Mouse (Mus musculus): Measurements from ENCODE around the gene 4930402H24Rik. TPM values are rescaled to one million over a fixed set of nuclear protein-coding genes. Genes with fewer than 3 reads are reported as not detected.

The 4930402H24Rik gene
- polyA plus RNA-seq, 1 experiment, result 35.2 TPM

DNA sequence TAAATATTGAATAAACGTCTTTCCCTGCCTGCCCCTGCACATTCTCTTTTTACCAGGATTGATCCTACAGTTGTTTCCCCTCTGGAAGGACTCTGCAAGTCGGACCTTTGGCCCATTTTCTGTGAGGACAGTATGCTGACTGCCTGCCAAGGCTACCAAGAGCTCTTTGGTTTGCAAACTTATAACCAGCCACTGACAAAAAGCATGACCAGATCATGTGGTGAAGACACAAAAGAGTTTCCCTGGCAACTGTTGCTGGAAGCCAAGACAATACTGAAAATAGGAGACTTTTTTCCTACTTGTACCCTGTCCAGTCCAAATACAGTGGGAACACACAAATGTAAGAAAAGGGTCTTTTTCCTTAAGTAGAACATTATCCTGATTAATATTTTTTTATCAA lies 78.8 kb downstream of the 4930402H24Rik start:
- no peaks in the 10 kb centered on the region for H3K4me1 ChIP-seq (replicated peaks; ENCODE audit: control insufficient read depth, insufficient read depth, low read length)
- 96% methylated on average over 2 of the region's 2 CpGs for WGBS
- no peak overlapping the region for H3K27ac ChIP-seq (ENCODE audit: control insufficient read depth, insufficient read depth, low read length)
- no peak overlapping the region for H3K4me3 ChIP-seq (ENCODE audit: control insufficient read depth, insufficient read depth, low read length)
- no peaks in the 10 kb centered on the region for H3K27me3 ChIP-seq (ENCODE audit: control insufficient read depth, insufficient read depth, low read length)
- TF ChIP-seq POLR2A (IDR thresholded peaks at IDR 0.05; ENCODE audit: control insufficient read depth, extremely low read depth, insufficient read depth, low read length, poor library complexity) (no peak), CTCF (IDR thresholded peaks at IDR 0.05; ENCODE audit: borderline replicate concordance, control insufficient read depth, extremely low read depth, insufficient read depth, low read length, poor library complexity) (no peak)
- no peak for DNase-seq
- no peaks in the 10 kb centered on the region for H3K36me3 ChIP-seq (ENCODE audit: control insufficient read depth, insufficient read depth, low read length)

DNA sequence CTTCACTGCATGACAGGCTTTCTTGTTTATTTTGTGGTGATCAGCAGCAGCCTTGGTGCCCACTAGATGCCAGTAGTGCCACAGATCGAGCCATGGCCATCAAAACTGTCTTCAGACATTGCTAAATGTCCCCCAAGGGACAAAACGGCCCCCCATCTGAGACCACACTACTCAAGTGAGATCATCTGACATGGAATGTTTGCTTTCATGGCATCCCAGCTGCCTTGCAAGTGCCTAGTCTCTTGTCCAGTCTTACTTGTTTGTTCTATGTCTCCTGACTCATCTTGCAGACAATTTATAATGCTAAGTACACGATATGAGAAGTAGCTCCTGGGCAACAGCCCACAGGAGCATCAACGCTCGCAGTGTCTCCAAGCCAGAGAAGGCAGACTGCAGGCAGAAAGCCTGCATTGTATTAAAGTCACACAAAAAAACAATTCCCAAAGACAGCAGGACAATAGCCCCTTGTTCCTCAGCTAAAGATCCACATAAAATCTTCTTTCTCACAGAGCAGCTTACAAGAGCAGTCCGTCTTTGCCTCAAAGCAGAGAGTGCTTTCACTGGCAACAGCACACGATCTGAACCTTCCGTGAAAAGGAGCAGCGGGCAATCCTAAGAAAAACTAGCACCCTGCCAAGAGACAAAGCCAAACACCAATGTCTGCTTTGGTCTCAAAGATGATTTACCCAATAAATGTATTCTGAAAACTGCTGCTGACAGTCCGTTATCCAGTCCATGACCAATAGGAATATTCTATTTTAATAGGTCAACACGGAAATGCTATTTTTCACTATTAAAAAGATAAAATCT lies 87.2 kb downstream of the 4930402H24Rik start:
- no peak overlapping the region for H3K4me3 ChIP-seq (ENCODE audit: control insufficient read depth, insufficient read depth, low read length)
- no peaks in the 10 kb centered on the region for H3K27me3 ChIP-seq (ENCODE audit: control insufficient read depth, insufficient read depth, low read length)
- TF ChIP-seq POLR2A (IDR thresholded peaks at IDR 0.05; ENCODE audit: control insufficient read depth, extremely low read depth, insufficient read depth, low read length, poor library complexity), result no peak
- TF ChIP-seq CTCF (IDR thresholded peaks at IDR 0.05; ENCODE audit: borderline replicate concordance, control insufficient read depth, extremely low read depth, insufficient read depth, low read length, poor library complexity), result no peak
- no peak for DNase-seq
- no peaks in the 10 kb centered on the region for H3K4me1 ChIP-seq (replicated peaks; ENCODE audit: control insufficient read depth, insufficient read depth, low read length)
- WGBS, result 92% methylated on average over 11 of the region's 11 CpGs
- H3K36me3 ChIP-seq (ENCODE audit: control insufficient read depth, insufficient read depth, low read length), result peaks cover 8% of the 10 kb centered on the region; the same call in 1 of the 2 replicates
- no peak overlapping the region for H3K27ac ChIP-seq (ENCODE audit: control insufficient read depth, insufficient read depth, low read length)

DNA sequence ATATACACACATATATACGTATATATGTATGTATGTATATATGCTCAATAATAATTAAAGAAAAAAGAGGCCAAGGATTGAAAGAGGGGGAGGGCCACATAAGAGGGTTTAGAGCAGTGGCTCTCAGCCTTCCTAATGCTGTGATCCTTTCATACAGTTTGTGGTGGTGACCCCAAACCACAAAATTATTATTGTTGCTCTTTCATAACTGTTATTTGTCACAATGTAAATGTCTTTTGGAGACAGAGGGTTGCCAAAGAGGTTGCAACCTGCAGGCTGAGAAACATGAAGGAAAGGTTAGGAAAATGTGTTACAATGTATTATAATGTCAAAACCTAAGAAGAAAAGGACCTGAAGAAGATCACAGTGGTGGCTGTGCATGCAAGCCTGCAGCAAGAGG lies 88.3 kb downstream of the 4930402H24Rik start:
- 88% methylated on average over 1 of the region's 1 CpGs for WGBS
- TF ChIP-seq POLR2A (IDR thresholded peaks at IDR 0.05; ENCODE audit: control insufficient read depth, extremely low read depth, insufficient read depth, low read length, poor library complexity) (no peak), CTCF (IDR thresholded peaks at IDR 0.05; ENCODE audit: borderline replicate concordance, control insufficient read depth, extremely low read depth, insufficient read depth, low read length, poor library complexity) (no peak)
- peaks cover 8% of the 10 kb centered on the region; the same call in 1 of the 2 replicates for H3K36me3 ChIP-seq (ENCODE audit: control insufficient read depth, insufficient read depth, low read length)

DNA sequence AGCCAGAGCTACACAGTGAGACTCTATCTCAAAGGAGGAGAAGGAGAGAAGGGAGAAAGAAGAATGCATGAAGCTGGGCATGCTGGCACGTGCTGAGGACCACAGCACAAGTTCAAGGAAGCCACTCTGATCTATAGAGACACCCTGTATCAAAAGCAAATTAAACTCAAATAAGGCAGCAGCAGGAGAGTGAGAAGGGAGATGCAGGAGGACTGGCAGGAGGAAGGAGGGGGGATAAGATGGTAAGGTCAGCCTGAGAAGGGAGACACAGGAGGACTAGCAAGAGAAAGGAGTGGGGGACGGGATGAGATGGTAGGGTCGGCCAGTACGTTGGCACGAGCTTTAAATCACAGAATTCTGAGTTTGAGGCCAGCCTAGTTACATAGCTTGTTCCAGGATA lies 90.0 kb downstream of the 4930402H24Rik start:
- peaks cover 12% of the 10 kb centered on the region; the same call in 1 of the 2 replicates for H3K36me3 ChIP-seq (ENCODE audit: control insufficient read depth, insufficient read depth, low read length)
- H3K27ac ChIP-seq (ENCODE audit: control insufficient read depth, insufficient read depth, low read length), result no peak overlapping the region
- no peaks in the 10 kb centered on the region for H3K4me1 ChIP-seq (replicated peaks; ENCODE audit: control insufficient read depth, insufficient read depth, low read length)
- TF ChIP-seq CTCF (IDR thresholded peaks at IDR 0.05; ENCODE audit: borderline replicate concordance, control insufficient read depth, extremely low read depth, insufficient read depth, low read length, poor library complexity) (no peak), POLR2A (IDR thresholded peaks at IDR 0.05; ENCODE audit: control insufficient read depth, extremely low read depth, insufficient read depth, low read length, poor library complexity) (no peak)
- no peak overlapping the region for H3K4me3 ChIP-seq (ENCODE audit: control insufficient read depth, insufficient read depth, low read length)
- WGBS, result 98% methylated on average over 5 of the region's 5 CpGs
- no peaks in the 10 kb centered on the region for H3K27me3 ChIP-seq (ENCODE audit: control insufficient read depth, insufficient read depth, low read length)
- DNase-seq, result no peak

More for the DNA sequence above, 88.3 kb downstream of the 4930402H24Rik start:
- Histone ChIP-seq H3K4me1 (replicated peaks; ENCODE audit: control insufficient read depth, insufficient read depth, low read length) (no peaks in the 10 kb centered on the region), H3K27me3 (ENCODE audit: control insufficient read depth, insufficient read depth, low read length) (no peaks in the 10 kb centered on the region), H3K4me3 (ENCODE audit: control insufficient read depth, insufficient read depth, low read length) (no peak overlapping the region), H3K27ac (ENCODE audit: control insufficient read depth, insufficient read depth, low read length) (no peak overlapping the region)
- DNase-seq, result no peak

DNA sequence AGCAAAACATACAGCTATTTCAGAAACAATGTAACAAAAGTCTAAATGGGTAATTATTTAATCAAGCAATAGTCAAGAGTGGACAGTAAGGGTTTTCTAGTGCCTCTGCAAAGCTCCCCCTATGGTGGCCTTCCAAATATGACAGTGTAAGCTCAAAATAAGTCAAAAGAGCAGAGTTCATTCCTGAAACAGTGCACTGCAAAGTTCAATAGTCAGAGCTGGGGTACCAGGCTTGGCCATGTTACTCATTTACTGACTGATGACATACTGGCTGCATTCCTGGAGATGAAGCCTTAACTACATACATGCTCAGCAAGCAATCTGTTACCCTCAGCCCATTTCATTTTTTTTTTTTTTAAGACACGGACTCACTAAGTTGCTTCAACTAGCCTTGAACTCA lies 91.7 kb downstream of the 4930402H24Rik start:
- H3K27me3 ChIP-seq (ENCODE audit: control insufficient read depth, insufficient read depth, low read length), result no peaks in the 10 kb centered on the region
- peaks cover 16% of the 10 kb centered on the region for H3K36me3 ChIP-seq (ENCODE audit: control insufficient read depth, insufficient read depth, low read length)
- 94% methylated on average over 1 of the region's 1 CpGs for WGBS
- no peaks in the 10 kb centered on the region for H3K4me1 ChIP-seq (replicated peaks; ENCODE audit: control insufficient read depth, insufficient read depth, low read length)
- DNase-seq, result no peak
- no peak overlapping the region for H3K27ac ChIP-seq (ENCODE audit: control insufficient read depth, insufficient read depth, low read length)
- TF ChIP-seq CTCF (IDR thresholded peaks at IDR 0.05; ENCODE audit: borderline replicate concordance, control insufficient read depth, extremely low read depth, insufficient read depth, low read length, poor library complexity) (no peak), POLR2A (IDR thresholded peaks at IDR 0.05; ENCODE audit: control insufficient read depth, extremely low read depth, insufficient read depth, low read length, poor library complexity) (no peak)
- no peak overlapping the region for H3K4me3 ChIP-seq (ENCODE audit: control insufficient read depth, insufficient read depth, low read length)

DNA sequence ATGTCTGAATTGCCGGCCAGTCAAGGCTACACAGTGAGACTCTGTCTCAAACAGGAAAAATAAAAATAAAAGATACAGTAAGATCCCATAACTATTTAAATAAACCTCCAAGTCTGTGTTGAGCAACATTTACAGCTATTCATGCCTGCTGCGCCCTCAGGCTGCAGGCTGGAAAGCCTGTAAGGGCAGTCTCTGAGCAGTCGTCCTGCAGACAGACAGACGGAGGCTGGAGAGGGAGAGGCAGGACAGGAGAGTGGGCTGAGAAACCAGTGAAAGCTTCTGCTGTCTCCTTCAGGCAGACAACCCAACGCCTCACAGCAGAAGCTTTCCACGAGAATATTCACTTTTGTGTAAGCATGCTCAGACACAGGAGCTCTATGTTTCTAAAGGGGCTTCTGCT lies 92.5 kb downstream of the 4930402H24Rik start:
- H3K36me3 ChIP-seq (ENCODE audit: control insufficient read depth, insufficient read depth, low read length), result peaks cover 16% of the 10 kb centered on the region
- H3K27me3 ChIP-seq (ENCODE audit: control insufficient read depth, insufficient read depth, low read length), result no peaks in the 10 kb centered on the region
- H3K27ac ChIP-seq (ENCODE audit: control insufficient read depth, insufficient read depth, low read length), result no peak overlapping the region
- H3K4me3 ChIP-seq (ENCODE audit: control insufficient read depth, insufficient read depth, low read length), result no peak overlapping the region
- 96% methylated on average over 6 of the region's 6 CpGs for whole genome bisulfite sequencing
- DNase-seq, result no peak
- TF ChIP-seq CTCF (IDR thresholded peaks at IDR 0.05; ENCODE audit: borderline replicate concordance, control insufficient read depth, extremely low read depth, insufficient read depth, low read length, poor library complexity), result no peak
- TF ChIP-seq POLR2A (IDR thresholded peaks at IDR 0.05; ENCODE audit: control insufficient read depth, extremely low read depth, insufficient read depth, low read length, poor library complexity), result no peak
- H3K4me1 ChIP-seq (replicated peaks; ENCODE audit: control insufficient read depth, insufficient read depth, low read length), result no peaks in the 10 kb centered on the region
